Mouse (Mus musculus) E14TG2a.4 (cell line): ENCODE measurements around the gene Slc6a9.

ENCODE experiments used
- CTCF ChIP-seq: conservative IDR thresholded peaks from 2 replicates; pipeline ENCODE4 v1.5.1; 2014; ENCODE audit warnings: low read length
- POU5F1 ChIP-seq: IDR thresholded peaks from 2 replicates; pipeline ENCODE4 v1.6.1; 2014; ENCODE audit warnings: low read length, borderline replicate concordance

DNA sequence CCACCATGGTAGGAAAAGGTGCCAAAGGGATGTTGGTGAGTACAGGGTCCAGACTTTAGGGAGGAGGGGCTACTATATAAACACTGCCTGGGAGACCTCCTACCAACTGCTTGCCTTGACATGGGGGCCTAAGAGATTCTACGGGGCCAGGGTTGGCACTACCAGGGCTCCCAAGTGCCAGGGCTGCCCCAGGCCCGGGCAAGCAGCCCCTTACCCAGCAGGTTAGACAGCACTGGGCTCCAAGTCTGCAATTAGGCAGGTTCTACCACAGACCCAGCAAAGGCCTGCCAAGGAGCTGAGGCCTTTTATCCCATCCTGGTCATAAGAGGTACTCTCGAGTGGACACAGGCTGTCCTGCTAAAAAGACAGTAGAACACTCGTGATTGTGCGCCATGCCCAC, 8.8 kb downstream of the Slc6a9 start:
- TF ChIP-seq CTCF, result no peak
- no peak for TF ChIP-seq POU5F1
